Mouse (Mus musculus) cerebellum, adult 2 months (tissue): ENCODE measurements at regions not wholly inside any gene's neighbourhood (a gene's known extent, or its start where the extent isn't known, plus 50 kb on each side); places are given as distances from the start of the nearest gene placed in this dataset.

Source experiments
- CTCF ChIP-seq: fragments of 200-500 bp; IDR thresholded peaks from 2 replicates; pipeline ENCODE4 v1.5.1; 2011; ENCODE audit warnings: low read depth, mild to moderate bottlenecking, control low read depth, low read length, moderate library complexity, borderline replicate concordance; ENCODE audit not compliant: insufficient read depth
- POLR2A ChIP-seq: fragments of 200-500 bp; IDR thresholded peaks from 2 replicates; pipeline ENCODE4 v1.6.1; 2011; ENCODE audit warnings: low read length, control low read depth, borderline replicate concordance; ENCODE audit not compliant: insufficient read depth

- TF ChIP-seq CTCF (no peak), POLR2A (no peak)
Measured at GRCm38 (mm10) chr4:152729421-152729820, 251.8 kb upstream of the Kcnab2 start.
